Mouse (Mus musculus) T-helper 17 cell (primary cell): ENCODE data around the gene Arel1.

ENCODE experiments used
- in situ Hi-C, 2 experiments: fragments of 300-600 bp; cut with MboI, MseI; formaldehyde crosslinking; loops; 1 replicate in 1 of 2; 2 replicates in 1 of 2; pipeline ENCODE4 v1.15.1; 2025; ENCODE audit warnings: high pct_unique_total_duplicates in 2 of 2

Arel1 gene

GRCm38 (mm10) chr12:84950763-84951162 lies 19.9 kb downstream of the Arel1 start:
- in situ Hi-C loops = no loop called here

GRCm38 (mm10) chr12:84948584-84949285 lies 22.0 kb downstream of the Arel1 start:
- in situ Hi-C loops = no loop called here

- in situ Hi-C loops = no loop called here
These were observed 22.7 kb downstream of the Arel1 start for GRCm38 (mm10) chr12:84947894-84948583.

- in situ Hi-C loops = no loop called here
These were observed 25.7 kb downstream of the Arel1 start for GRCm38 (mm10) chr12:84944813-84945553.

- in situ Hi-C loops = no loop called here
These were observed 26.4 kb downstream of the Arel1 start for GRCm38 (mm10) chr12:84944150-84944812.

GRCm38 (mm10) chr12:84943006-84943952 lies 27.4 kb downstream of the Arel1 start:
- in situ Hi-C loops = no loop called here

- in situ Hi-C loops = no loop called here
These were observed 29.0 kb downstream of the Arel1 start for GRCm38 (mm10) chr12:84941717-84942116.

- in situ Hi-C loops = no loop called here
These were observed 30.4 kb downstream of the Arel1 start for GRCm38 (mm10) chr12:84940343-84940742.

GRCm38 (mm10) chr12:84939117-84939516 lies 31.6 kb downstream of the Arel1 start:
- in situ Hi-C loops = no loop called here

- in situ Hi-C loops = no loop called here
These were observed 35.4 kb downstream of the Arel1 start for GRCm38 (mm10) chr12:84935343-84935742.

GRCm38 (mm10) chr12:84932210-84932609 lies 38.5 kb downstream of the Arel1 start:
- in situ Hi-C loops = no loop called here

GRCm38 (mm10) chr12:84926542-84926941 lies 44.2 kb downstream of the Arel1 start:
- in situ Hi-C loops = no loop called here

GRCm38 (mm10) chr12:84924324-84924723 lies 46.4 kb downstream of the Arel1 start:
- in situ Hi-C loops = no loop called here

- in situ Hi-C loops = no loop called here
These were observed 48.8 kb downstream of the Arel1 start for GRCm38 (mm10) chr12:84921881-84922419.

- in situ Hi-C loops = no loop called here
These were observed 51.9 kb downstream of the Arel1 start for GRCm38 (mm10) chr12:84918809-84919208.

GRCm38 (mm10) chr12:84917799-84918198 lies 52.9 kb downstream of the Arel1 start:
- in situ Hi-C loops = no loop called here

- in situ Hi-C loops = no loop called here
These were observed 55.7 kb downstream of the Arel1 start for GRCm38 (mm10) chr12:84914959-84915358.

GRCm38 (mm10) chr12:84912652-84913104 lies 58.0 kb downstream of the Arel1 start:
- in situ Hi-C loops = no loop called here

GRCm38 (mm10) chr12:84911640-84912039 lies 59.1 kb downstream of the Arel1 start:
- in situ Hi-C loops = no loop called here

- in situ Hi-C loops = no loop called here
These were observed 60.6 kb downstream of the Arel1 start for GRCm38 (mm10) chr12:84910066-84910465.
